In the genomic region with DNA sequence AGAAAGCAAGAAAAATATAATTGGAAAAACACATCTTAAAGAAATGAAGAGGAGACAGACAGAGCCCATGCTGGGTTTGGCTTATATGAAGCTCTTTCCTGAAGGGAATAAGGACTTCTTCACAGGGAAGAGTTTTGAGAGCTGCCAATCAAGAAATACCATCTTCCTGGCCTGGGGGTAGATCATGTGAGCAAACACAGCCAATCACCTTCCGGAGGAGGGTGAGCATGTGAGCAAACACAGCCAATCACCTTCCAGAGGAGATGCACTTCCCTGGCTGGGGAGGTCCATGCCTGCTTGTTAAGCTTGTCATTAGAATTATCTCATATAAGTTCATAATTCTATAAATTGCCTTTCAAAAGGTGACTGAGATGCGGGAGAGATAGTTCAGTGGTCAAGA, we compare ENCODE assay signal across 33 mouse cellular contexts.
"Had no signal": no experiment of that assay in that cellular context is flagged by ENCODE, and none has a peak within 500 bp of the region (broad histone marks: within the 10 kb centered on the region; RNA-seq: fewer than 3 reads in every experiment).

No protein-coding gene starts in this region.

- H3K27me3 ChIP-seq: limb, embryonic 12.5 days; limb, embryonic 15.5 days; liver, embryonic 12.5 days; liver, embryonic 13.5 days; liver, embryonic 15.5 days; lung, embryonic 15.5 days; midbrain, embryonic 12.5 days; midbrain, embryonic 13.5 days; midbrain, embryonic 15.5 days; neural tube, embryonic 12.5 days; neural tube, embryonic 13.5 days had no signal

- H3K36me3 ChIP-seq: limb, embryonic 10.5 days; limb, embryonic 12.5 days; limb, embryonic 13.5 days; limb, embryonic 15.5 days; liver, embryonic 12.5 days; liver, embryonic 13.5 days; liver, embryonic 15.5 days; lung, embryonic 15.5 days; midbrain, embryonic 10.5 days; midbrain, embryonic 12.5 days; midbrain, embryonic 13.5 days; midbrain, embryonic 15.5 days; neural tube, embryonic 12.5 days; neural tube, embryonic 13.5 days had no signal

- H3K27ac ChIP-seq: limb, embryonic 10.5 days; limb, embryonic 12.5 days; limb, embryonic 13.5 days; limb, embryonic 15.5 days; liver, embryonic 12.5 days; liver, embryonic 13.5 days; liver, embryonic 14.5 days; liver, embryonic 15.5 days; lung, embryonic 15.5 days; macrophage; midbrain, embryonic 10.5 days; midbrain, embryonic 12.5 days; midbrain, embryonic 13.5 days; midbrain, embryonic 15.5 days; neural tube, embryonic 12.5 days; neural tube, embryonic 13.5 days had no signal

- H3K4me2 ChIP-seq: limb, embryonic 12.5 days; limb, embryonic 13.5 days; limb, embryonic 15.5 days; liver, embryonic 11.5 days; liver, embryonic 12.5 days; liver, embryonic 13.5 days; liver, embryonic 15.5 days; lung, embryonic 14.5 days; lung, embryonic 15.5 days; midbrain, embryonic 11.5 days; midbrain, embryonic 12.5 days; midbrain, embryonic 13.5 days; midbrain, embryonic 15.5 days; neural tube, embryonic 12.5 days; neural tube, embryonic 13.5 days had no signal

- H3K9me3 ChIP-seq: limb, embryonic 10.5 days; limb, embryonic 12.5 days; limb, embryonic 13.5 days; limb, embryonic 15.5 days; liver, embryonic 12.5 days; liver, embryonic 13.5 days; liver, embryonic 15.5 days; lung, embryonic 15.5 days; megakaryocyte, embryonic 14.5 days; midbrain, embryonic 10.5 days; midbrain, embryonic 12.5 days; midbrain, embryonic 13.5 days; midbrain, embryonic 15.5 days; neural tube, embryonic 12.5 days; neural tube, embryonic 13.5 days had no signal

- ATAC-seq: liver, embryonic 12.5 days; liver, postnatal 0 days; lung, postnatal 0 days; midbrain, embryonic 13.5 days; midbrain, embryonic 15.5 days; midbrain, embryonic 16.5 days had no signal

- DNase-seq: left cerebral cortex, postnatal 4 days; liver; liver, embryonic 13.5 days; liver, postnatal 0 days; lung, adult 18-20 months; lung, adult 2 months; lung, embryonic 14.5 days; lung, postnatal 10 days; lung, postnatal 14 days; lung, postnatal 36 days; lung, postnatal 4 days; midbrain, embryonic 14.5 days had no signal

- H3K4me3 ChIP-seq: limb, embryonic 10.5 days; limb, embryonic 12.5 days; limb, embryonic 13.5 days; limb, embryonic 15.5 days; liver, embryonic 12.5 days; liver, embryonic 13.5 days; liver, embryonic 15.5 days; lung, embryonic 15.5 days; megakaryocyte, embryonic 14.5 days; midbrain, embryonic 10.5 days; midbrain, embryonic 12.5 days; midbrain, embryonic 13.5 days; midbrain, embryonic 15.5 days; myocyte; neural tube, embryonic 12.5 days; neural tube, embryonic 13.5 days had no signal

- H3K4me1 ChIP-seq: limb, embryonic 12.5 days; limb, embryonic 13.5 days; limb, embryonic 15.5 days; liver, embryonic 12.5 days; liver, embryonic 13.5 days; liver, embryonic 15.5 days; lung, embryonic 15.5 days; megakaryocyte, embryonic 14.5 days; midbrain, embryonic 10.5 days; midbrain, embryonic 12.5 days had no signal

- H3K9ac ChIP-seq: limb, embryonic 12.5 days; limb, embryonic 13.5 days; limb, embryonic 15.5 days; liver, embryonic 12.5 days; liver, embryonic 13.5 days; liver, embryonic 14.5 days; liver, embryonic 15.5 days; liver, postnatal 0 days; lung, embryonic 14.5 days; lung, embryonic 15.5 days; midbrain, embryonic 12.5 days; midbrain, embryonic 13.5 days; midbrain, embryonic 15.5 days; neural tube, embryonic 12.5 days; neural tube, embryonic 13.5 days had no signal
